Mouse (Mus musculus): Measurements from ENCODE around the gene Sgsm1.

DNA sequence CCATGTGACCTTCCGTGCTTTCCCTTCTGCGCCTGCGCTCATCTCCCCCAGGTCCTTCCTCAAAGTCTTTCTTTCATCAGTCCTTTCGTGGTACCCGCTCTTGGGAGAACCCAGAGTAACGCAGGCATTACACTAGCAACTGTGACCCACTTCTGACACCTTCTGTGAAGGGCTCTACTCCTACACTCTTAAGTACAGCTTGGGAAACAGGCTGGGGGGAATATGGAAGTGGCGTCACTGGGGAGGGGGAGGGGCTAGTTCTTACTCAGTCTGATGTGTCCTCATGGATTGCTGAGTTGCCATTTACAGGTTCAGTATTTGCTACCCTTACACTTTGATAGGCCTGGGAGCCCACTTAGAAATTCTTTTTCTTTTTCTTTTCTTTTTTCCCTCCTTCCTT, 29.0 kb downstream of the Sgsm1 start:
- no peak for TF ChIP-seq EP300 (IDR thresholded peaks at IDR 0.05; ENCODE audit: insufficient read depth, low read depth, low read length)
- no peak for TF ChIP-seq CTCF (IDR thresholded peaks at IDR 0.05; ENCODE audit: low read depth, low read length)

Measured in ES-Bruce4 (cell line).